Mouse (Mus musculus) liver, embryonic 14.5 days (tissue): Measurements from ENCODE around the gene Tmsb10.

ENCODE experiments used
- CTCF ChIP-seq: IDR thresholded peaks from 2 replicates; pipeline ENCODE4 v1.5.1; 2016; ENCODE audit warnings: antibody characterized with exemption, low read depth, control low read depth
- EP300 ChIP-seq: IDR thresholded peaks from 2 replicates; pipeline ENCODE4 v1.6.1; 2016; ENCODE audit warnings: antibody characterized with exemption, low read depth

DNA sequence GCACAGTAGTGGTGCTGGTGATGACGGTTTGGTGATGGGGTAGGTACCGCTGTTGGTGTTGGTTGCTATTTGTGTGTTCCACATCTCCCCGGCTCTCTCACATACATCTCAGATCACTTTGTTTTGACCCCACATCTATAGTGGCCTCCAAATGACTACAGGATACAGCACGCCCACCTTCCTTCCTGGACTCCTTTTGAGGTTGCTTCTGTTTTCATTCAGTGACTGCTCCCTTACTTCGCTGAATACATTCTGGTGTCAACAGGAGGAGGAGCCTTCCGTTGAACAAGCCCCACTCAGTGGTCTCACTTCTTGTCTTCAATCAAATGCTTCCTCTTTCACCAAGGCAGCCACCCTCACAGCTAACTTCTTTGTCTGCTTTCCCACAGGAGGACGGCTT is 3.8 kb downstream of the Tmsb10 start:
- TF ChIP-seq CTCF (no peak), EP300 (no peak)
